ENCODE assay signal across 26 mouse cellular contexts in the genomic region with DNA sequence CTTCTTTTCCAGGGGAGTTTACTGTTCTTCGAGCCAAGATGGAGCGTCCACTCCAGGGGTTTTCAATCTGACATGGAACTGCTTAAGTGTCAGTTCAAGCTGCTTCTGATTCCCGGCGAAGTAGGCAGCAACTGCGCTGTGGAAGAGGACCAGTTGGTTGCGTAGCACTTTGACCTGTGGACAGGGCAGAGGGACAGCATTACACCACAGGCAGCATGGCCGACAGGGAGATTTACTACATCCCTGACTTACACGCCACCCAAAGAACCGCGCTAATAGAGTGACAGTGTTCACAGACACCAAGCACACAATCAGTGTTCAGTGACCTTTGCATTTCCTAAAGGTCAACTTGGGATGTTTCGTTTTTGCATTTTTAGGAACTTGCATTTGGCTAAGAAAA. TPM values are rescaled to one million over a fixed set of nuclear protein-coding genes. Genes with fewer than 3 reads are reported as not detected.
"Had no signal": no experiment of that assay in that cellular context is flagged by ENCODE, and none has a peak within 500 bp of the region (broad histone marks: within the 10 kb centered on the region; RNA-seq: fewer than 3 reads in every experiment).

No protein-coding gene starts in this region.

- ATAC-seq: hindbrain, embryonic 16.5 days; inflammation-experienced regulatory T-cells, adult 6 months; intestine, embryonic 15.5 days; intestine, postnatal 0 days had no signal

- H3K9me3 ChIP-seq: heart, embryonic 10.5 days; heart, embryonic 12.5 days; hindbrain, embryonic 10.5 days; hindbrain, embryonic 12.5 days; intestine, embryonic 15.5 days; kidney, embryonic 15.5 days; limb, embryonic 13.5 days; limb, embryonic 15.5 days had no signal

- H3K9ac ChIP-seq: heart, embryonic 12.5 days; hindbrain, embryonic 12.5 days; hindbrain, embryonic 14.5 days; intestine, embryonic 15.5 days; kidney, embryonic 15.5 days; limb, embryonic 13.5 days; limb, embryonic 15.5 days; liver, embryonic 14.5 days had no signal

- H3K4me3 ChIP-seq: gastrocnemius, adult 2 months; heart, embryonic 10.5 days; heart, embryonic 12.5 days; hindbrain, embryonic 10.5 days; hindbrain, embryonic 12.5 days; intestine, embryonic 15.5 days; kidney, embryonic 15.5 days; limb, embryonic 13.5 days; limb, embryonic 15.5 days had no signal

- H3K27ac ChIP-seq: gastrocnemius, adult 2 months; heart, embryonic 10.5 days; hindbrain, embryonic 10.5 days; hindbrain, embryonic 12.5 days; hindbrain, embryonic 14.5 days; intestine, embryonic 15.5 days; kidney, embryonic 15.5 days; limb, embryonic 13.5 days; limb, embryonic 15.5 days; liver, embryonic 14.5 days had no signal

- H3K36me3 ChIP-seq: hindbrain, embryonic 12.5 days had no signal

- H3K27me3 ChIP-seq: heart, embryonic 12.5 days; hindbrain, embryonic 12.5 days; intestine, embryonic 15.5 days; kidney, embryonic 15.5 days; limb, embryonic 13.5 days; limb, embryonic 15.5 days had no signal

- DNase-seq: gastrocnemius, adult 2 months; gastrocnemius, postnatal 10 days; gastrocnemius, postnatal 25 days; heart, adult 18-20 months; heart, postnatal 10 days; heart, postnatal 4 days; kidney, postnatal 10 days; kidney, postnatal 25 days; kidney, postnatal 4 days; layer of hippocampus, adult 9-11 months; layer of hippocampus, postnatal 36 days; left cerebral cortex, postnatal 4 days had no signal

- H3K4me2 ChIP-seq: heart, embryonic 12.5 days; hindbrain, embryonic 12.5 days; hindbrain, embryonic 14.5 days; intestine, embryonic 15.5 days; kidney, embryonic 15.5 days; limb, embryonic 13.5 days; limb, embryonic 15.5 days had no signal

RNA-seq across cellular contexts. Expression of a gene that starts 17.5 kb away (rescaled TPM):
- total RNA-seq: granulocyte monocyte progenitor cell, adult 5-6 weeks had no signal
